Mouse (Mus musculus) macrophage (primary cell): Measurements from ENCODE around the gene Zc3h10. TPM values are rescaled to one million over a fixed set of nuclear protein-coding genes. Genes with fewer than 3 reads are reported as not detected.
A peak's percentile ranks its signal among the peaks of the same experiment; 100 is the strongest.
"Not testable (repeated sequence)": the region's sequence is repeated elsewhere in the genome, so short reads cannot be mapped to it uniquely, and the experiment has no call there.

ENCODE experiments used
- H3K27ac ChIP-seq: fragments of 350-480 bp; formaldehyde crosslinking; 2 replicates; pipeline ENCODE4 v1.9.0; 2021
- H3K36me3 ChIP-seq: fragments of 350-480 bp; formaldehyde crosslinking; 2 replicates; pipeline ENCODE4 v1.9.0; 2021; ENCODE audit errors: inconsistent target
- H3K4me3 ChIP-seq: fragments of 350-480 bp; formaldehyde crosslinking; 2 replicates; pipeline ENCODE4 v1.9.0; 2021; ENCODE audit errors: inconsistent target
- H3K79me2 ChIP-seq: fragments of 350-480 bp; formaldehyde crosslinking; 2 replicates; pipeline ENCODE4 v1.9.0; 2021; ENCODE audit errors: inconsistent target
- WGBS: methylation state at CpG from one replicate; pipeline ENCODE4 v1.1.7; 2026; ENCODE audit warnings: inconsistent platforms; ENCODE audit not compliant: missing documents; 5-methylcytosine and 5-hydroxymethylcytosine counted together
- polyA plus RNA-seq: library from polyadenylated mRNA; stranded (reverse); fragments of 250-400 nt; gene quantifications from 3 replicates; pipeline ENCODE4 v1.2.4, GENCODE M21; 2018; ENCODE audit warnings: inconsistent platforms

Zc3h10 gene
- polyA plus RNA-seq, 1 experiment from 2014 or later: 9.6 TPM

- Histone ChIP-seq H3K27ac (no peak overlapping the region), H3K79me2 (no peaks in the 10 kb centered on the region), H3K4me3 (peak overlapping the region; percentile 30), H3K36me3 (no peaks in the 10 kb centered on the region)
- 66% methylated on average over 11 of the region's 11 CpGs for WGBS
These were observed 30.8 kb upstream of the Zc3h10 start for GRCm38 (mm10) chr10:128578330-128578729.

DNA sequence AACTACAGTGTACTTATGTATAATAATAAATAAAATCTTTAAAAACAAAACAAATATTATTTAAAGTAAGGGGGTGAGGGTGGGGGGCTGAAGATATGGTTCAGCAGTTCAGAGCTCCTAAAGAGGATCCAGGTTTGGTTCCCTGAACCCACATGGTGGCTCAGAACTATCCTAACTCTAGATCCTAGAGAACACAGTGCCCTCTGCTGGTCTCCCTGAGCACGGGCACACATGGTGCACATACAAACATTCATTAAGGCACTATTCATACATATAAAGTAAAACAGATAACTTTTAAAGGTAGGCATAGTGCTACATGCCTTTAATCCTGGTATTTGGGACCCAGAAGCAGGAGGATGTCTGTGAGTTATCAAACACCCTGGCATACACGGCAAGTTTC, 27.5 kb upstream of the Zc3h10 start:
- H3K36me3 ChIP-seq: no peaks in the 10 kb centered on the region
- no peak overlapping the region for H3K4me3 ChIP-seq
- no peak overlapping the region for H3K27ac ChIP-seq
- 100% methylated on average over 2 of the region's 2 CpGs for WGBS
- H3K79me2 ChIP-seq: no peaks in the 10 kb centered on the region

GRCm38 (mm10) chr10:128565788-128566531, 18.4 kb upstream of the Zc3h10 start, which contains the start of gene Pa2g4:
Pa2g4 (minus strand) TSS chr10:128565987.
- 0% methylated on average over 56 of the region's 58 CpGs for WGBS
- peaks cover 33% of the 10 kb centered on the region for H3K79me2 ChIP-seq
- peak within 1 kb of the TSS; percentile 79 for H3K4me3 ChIP-seq

DNA sequence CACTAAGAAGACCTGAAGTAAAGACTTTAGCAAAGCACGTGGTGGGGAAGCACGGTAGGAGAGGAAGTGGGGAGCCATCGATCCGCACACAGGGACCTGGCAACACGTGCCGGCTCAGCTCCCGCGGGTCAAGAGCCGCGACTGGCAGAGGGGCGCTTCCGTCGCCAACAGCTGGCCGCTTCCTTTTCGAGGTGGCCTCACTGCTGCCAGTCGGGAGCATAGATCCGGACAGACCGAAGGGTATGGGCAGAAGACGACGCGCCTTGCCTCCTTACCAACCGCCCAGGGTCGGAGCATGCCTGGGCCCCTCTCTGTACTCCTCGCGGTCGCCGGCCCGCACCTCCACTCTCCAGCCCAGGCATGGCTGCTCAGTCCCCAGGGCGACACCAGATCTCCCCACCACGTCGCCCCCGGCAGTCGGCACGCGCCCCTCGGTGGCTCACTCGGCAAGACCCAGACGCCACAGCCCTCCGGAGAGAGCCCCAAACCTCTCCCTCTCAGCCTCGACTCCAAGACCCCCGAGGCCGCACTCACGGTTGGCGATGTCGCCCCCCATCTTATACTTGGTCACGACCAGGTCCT, 17.7 kb upstream of the Zc3h10 start:
- Histone ChIP-seq H3K79me2 (peaks cover 33% of the 10 kb centered on the region), H3K27ac (peak overlapping the region; percentile 56), H3K4me3 (peak overlapping the region; percentile 79), H3K36me3 (peaks cover 24% of the 10 kb centered on the region)
- under 1% methylated on average over 46 of the region's 46 CpGs for WGBS

More at GRCm38 (mm10) chr10:128565788-128566531, 18.4 kb upstream of the Zc3h10 start, which contains the start of gene Pa2g4:
- H3K27ac ChIP-seq: peak within 1 kb of the TSS; percentile 63
- peaks cover 17% of the 10 kb centered on the region for H3K36me3 ChIP-seq

DNA sequence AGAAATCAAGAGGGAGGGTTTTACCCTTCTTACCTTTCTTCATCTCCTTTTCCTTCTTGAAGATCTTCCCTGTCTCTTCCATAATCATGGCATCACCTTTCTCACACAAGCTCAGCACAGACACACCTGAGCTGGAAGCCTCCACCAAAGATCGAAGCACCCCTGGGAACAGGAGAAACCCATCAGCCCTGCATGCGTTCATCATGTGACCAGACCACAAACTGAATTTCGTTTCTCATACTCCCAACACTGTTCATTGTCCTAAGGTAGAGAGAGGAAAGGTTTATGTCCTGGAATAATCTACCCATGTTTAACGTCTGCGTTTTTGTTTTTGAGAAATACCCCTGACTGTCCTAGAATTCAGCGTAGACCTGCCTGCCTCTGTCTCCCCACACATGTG, 16.0 kb upstream of the Zc3h10 start:
- H3K79me2 ChIP-seq: peaks cover 33% of the 10 kb centered on the region
- no peak overlapping the region for H3K27ac ChIP-seq
- WGBS: 63% methylated on average over 6 of the region's 6 CpGs
- no peak overlapping the region for H3K4me3 ChIP-seq
- peaks cover 41% of the 10 kb centered on the region for H3K36me3 ChIP-seq

DNA sequence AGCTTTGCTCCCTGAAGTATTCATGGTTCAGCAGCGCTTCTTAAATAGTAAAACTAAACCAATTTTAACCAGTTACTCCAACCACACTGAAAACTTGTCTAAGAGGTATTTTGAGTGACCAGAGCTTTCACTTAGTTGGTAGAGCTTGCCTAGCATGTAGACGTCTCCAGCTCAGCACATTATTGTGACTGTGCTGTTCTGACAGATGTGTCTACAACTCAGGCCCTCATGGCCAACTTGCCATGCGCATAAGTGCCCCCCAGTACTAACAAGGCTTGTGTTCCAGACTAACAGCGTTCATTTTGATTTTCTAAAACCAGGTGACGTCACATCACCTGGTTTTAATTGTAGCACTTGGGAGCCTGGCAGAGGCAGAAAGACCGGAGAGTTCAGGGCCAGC, 9.4 kb upstream of the Zc3h10 start:
- WGBS: 90% methylated on average over 6 of the region's 6 CpGs
- Histone ChIP-seq H3K4me3 (no peak overlapping the region), H3K36me3 (peaks cover 40% of the 10 kb centered on the region), H3K79me2 (no peaks in the 10 kb centered on the region), H3K27ac (no peak overlapping the region)

GRCm38 (mm10) chr10:128556286-128556685, 8.7 kb upstream of the Zc3h10 start:
- H3K36me3 ChIP-seq: peaks cover 33% of the 10 kb centered on the region; the same call in 1 of the 2 replicates
- H3K27ac ChIP-seq: no peak overlapping the region
- no peaks in the 10 kb centered on the region for H3K79me2 ChIP-seq
- no peak overlapping the region for H3K4me3 ChIP-seq

DNA sequence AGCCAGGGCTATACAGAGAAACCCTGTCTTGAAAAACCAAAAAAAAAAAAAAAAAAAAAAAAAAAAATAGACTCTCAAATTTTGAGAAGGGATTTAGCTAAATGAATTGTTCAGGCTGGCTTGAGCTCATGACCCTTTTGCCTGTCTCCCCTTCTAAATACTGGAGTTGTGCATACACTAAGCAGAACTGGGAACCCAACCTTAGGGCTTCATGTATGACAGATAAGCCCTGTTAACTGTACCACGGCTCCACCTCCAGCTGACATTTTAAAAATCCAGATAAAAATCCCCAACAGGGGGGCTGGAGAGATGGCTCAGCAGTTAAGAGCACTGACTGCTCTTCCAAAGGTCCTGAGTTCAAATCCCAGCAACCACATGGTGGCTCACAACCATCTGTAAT, 8.0 kb upstream of the Zc3h10 start:
- not testable (repeated sequence) for H3K4me3 ChIP-seq, H3K79me2 ChIP-seq, H3K27ac ChIP-seq
- H3K36me3 ChIP-seq: peaks cover 28% of the 10 kb centered on the region; the same call in 1 of the 2 replicates
- 88% methylated on average over 1 of the region's 1 CpGs for WGBS

DNA sequence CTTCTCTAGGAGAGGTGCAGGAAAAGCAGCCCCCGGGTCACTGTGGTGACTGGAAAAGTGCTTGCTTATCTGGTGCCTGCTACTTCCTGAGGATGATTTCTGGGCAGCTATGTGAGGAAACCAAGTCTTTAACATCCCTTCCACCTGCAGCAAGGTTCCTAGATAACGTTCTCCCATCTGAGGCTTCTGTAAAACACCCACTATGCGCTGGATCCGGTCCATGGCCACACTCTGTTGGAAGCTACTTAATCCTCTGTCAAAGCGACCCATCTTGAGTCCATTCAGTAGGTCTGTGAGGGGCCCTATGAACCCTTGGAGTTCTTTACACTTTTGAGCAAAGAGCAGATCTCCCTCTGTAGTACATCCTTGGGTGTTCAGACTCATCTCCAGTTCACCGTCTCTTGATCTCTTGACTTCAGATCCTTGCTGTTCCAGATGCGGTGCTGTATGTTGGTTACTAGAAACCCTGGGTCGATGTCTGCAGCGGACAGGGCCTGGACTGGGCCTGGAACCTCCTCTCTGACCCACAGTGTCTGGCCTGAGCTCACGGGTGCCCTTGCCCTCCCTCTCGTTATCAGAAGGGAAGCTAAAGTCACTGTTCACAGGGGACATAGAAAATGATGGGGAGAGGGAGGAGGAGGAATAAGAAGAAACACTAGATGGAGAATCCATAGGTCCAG, 2.7 kb upstream of the Zc3h10 start:
- peaks cover 16% of the 10 kb centered on the region for H3K79me2 ChIP-seq
- WGBS: 85% methylated on average over 7 of the region's 11 CpGs
- H3K36me3 ChIP-seq, H3K4me3 ChIP-seq, H3K27ac ChIP-seq: not testable (repeated sequence)

GRCm38 (mm10) chr10:128549682-128550057, 2.1 kb upstream of the Zc3h10 start:
- WGBS: 84% methylated on average over 2 of the region's 6 CpGs
- peaks cover 22% of the 10 kb centered on the region for H3K79me2 ChIP-seq
- H3K36me3 ChIP-seq, H3K4me3 ChIP-seq, H3K27ac ChIP-seq: not testable (repeated sequence)

GRCm38 (mm10) chr10:128548947-128549681, 1.5 kb upstream of the Zc3h10 start, which contains the start of gene Rpl41:
Rpl41 (minus strand) TSS chr10:128549305.
- peak within 1 kb of the TSS; percentile 82 for H3K27ac ChIP-seq
- H3K4me3 ChIP-seq: peak within 1 kb of the TSS; percentile 87
- H3K36me3 ChIP-seq: peaks cover 10% of the 10 kb centered on the region; the same call in 1 of the 2 replicates
- H3K79me2 ChIP-seq: peaks cover 28% of the 10 kb centered on the region
- WGBS: 0% methylated on average over 29 of the region's 31 CpGs

DNA sequence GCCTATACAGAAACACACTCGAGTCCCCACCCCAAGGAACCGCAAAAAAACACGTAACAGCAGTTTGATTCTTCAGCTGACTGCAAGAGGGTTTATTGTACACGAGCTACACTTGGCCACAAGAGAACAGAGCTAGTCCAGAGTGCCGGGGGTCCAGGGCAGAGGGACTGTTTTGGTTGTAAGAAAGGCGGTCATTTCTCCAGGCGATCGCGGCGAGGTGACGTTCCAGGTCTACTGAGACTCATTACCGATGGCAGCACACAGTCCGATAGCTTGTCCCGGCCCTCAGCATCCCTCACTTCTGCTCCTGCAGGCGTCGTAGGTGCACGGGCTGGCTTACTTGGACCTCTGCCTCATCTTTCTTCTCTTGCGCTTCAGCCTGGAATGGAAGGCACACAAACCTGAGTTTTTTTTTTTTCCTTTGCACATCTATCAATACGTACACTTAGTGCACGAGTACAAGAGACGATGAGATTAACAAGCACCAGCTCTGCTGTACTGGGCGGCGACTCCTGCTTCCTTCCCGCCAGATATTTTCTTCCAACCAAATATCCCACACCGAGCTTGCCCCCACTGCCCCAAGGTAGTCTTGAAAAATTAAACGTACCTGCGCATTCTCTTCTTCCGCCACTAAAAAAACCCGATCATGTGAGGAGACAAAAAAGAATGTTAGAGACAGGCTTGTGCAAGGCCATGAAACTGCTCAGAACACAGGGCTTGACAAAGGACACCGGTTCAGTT, 647 bp upstream of the Zc3h10 start:
- Histone ChIP-seq H3K36me3 (peaks cover 18% of the 10 kb centered on the region; the same call in 1 of the 2 replicates), H3K27ac (peak overlapping the region; percentile 82), H3K79me2 (peaks cover 34% of the 10 kb centered on the region), H3K4me3 (peak overlapping the region; percentile 87)
- under 1% methylated on average over 13 of the region's 30 CpGs for WGBS

- H3K79me2 ChIP-seq: peaks cover 34% of the 10 kb centered on the region
- peak overlapping the region; percentile 87 for H3K4me3 ChIP-seq
- peaks cover 26% of the 10 kb centered on the region; the same call in 1 of the 2 replicates for H3K36me3 ChIP-seq
- peak overlapping the region; percentile 82 for H3K27ac ChIP-seq
- 12% methylated on average over 7 of the region's 7 CpGs for WGBS
These were observed 787 bp downstream of the Zc3h10 start for GRCm38 (mm10) chr10:128546787-128547186.

DNA sequence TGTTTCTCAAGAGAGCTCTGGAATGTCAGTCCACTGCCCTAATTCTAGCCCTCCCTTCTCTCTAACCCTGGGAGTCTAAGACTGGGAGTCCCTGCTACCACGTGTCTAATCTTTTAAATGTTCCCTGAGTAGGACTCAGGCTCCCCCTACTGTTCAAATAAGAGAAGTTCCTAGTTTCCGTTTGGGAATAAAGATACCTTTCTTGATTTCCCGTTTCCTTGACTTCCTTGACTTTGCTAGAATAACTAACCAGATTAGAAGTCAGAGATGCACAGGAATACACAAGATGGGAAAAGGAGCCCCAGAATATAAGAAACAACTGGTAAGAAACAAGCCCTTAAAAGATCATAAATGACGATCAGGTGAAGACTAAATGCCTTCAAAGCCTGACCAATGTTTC, 1.2 kb downstream of the Zc3h10 start:
- Histone ChIP-seq H3K36me3 (peaks cover 26% of the 10 kb centered on the region; the same call in 1 of the 2 replicates), H3K79me2 (peaks cover 34% of the 10 kb centered on the region), H3K27ac (peak overlapping the region; percentile 82), H3K4me3 (peak overlapping the region; percentile 87)
- 1% methylated on average over 4 of the region's 4 CpGs for WGBS
